Mouse (Mus musculus) forebrain, embryonic 15.5 days (tissue): ENCODE data around the gene Acot11. TPM values are rescaled to one million over a fixed set of nuclear protein-coding genes. Genes with fewer than 3 reads are reported as not detected.
"Not testable (repeated sequence)": the region's sequence is repeated elsewhere in the genome, so short reads cannot be mapped to it uniquely, and the experiment has no call there.

Experiments
- ATAC-seq: fragments of 200-750 bp; cut with Nextera tagmentation; replicated peaks from 2 replicates; pipeline ENCODE4 v1.8.0; 2017; ENCODE audit warnings: mild to moderate bottlenecking, moderate TSS enrichment, moderate library complexity
- H3K27ac ChIP-seq: fragments of 300-500 bp; sonication (generic); replicated peaks from 2 replicates; pipeline ENCODE4 v1.5.1; 2015; ENCODE audit warnings: mild to moderate bottlenecking, inconsistent platforms
- H3K27me3 ChIP-seq: fragments of 300-500 bp; sonication (generic); 2 replicates; pipeline ENCODE4 v1.6.1; 2015; ENCODE audit warnings: inconsistent platforms
- H3K36me3 ChIP-seq: fragments of 300-500 bp; sonication (generic); 2 replicates; pipeline ENCODE4 v1.6.1; 2015; ENCODE audit warnings: mild to moderate bottlenecking, inconsistent platforms
- H3K4me1 ChIP-seq: fragments of 300-500 bp; sonication (generic); 2 replicates; pipeline ENCODE4 v1.6.1; 2015; ENCODE audit warnings: inconsistent platforms
- H3K4me2 ChIP-seq: fragments of 300-500 bp; sonication (generic); replicated peaks from 2 replicates; pipeline ENCODE4 v1.6.1; 2015; ENCODE audit warnings: mild to moderate bottlenecking, inconsistent platforms
- H3K4me3 ChIP-seq: fragments of 300-500 bp; sonication (generic); 2 replicates; pipeline ENCODE4 v1.5.1; 2015; ENCODE audit warnings: mild to moderate bottlenecking, inconsistent platforms
- H3K9ac ChIP-seq: fragments of 300-500 bp; sonication (generic); replicated peaks from 2 replicates; pipeline ENCODE4 v1.6.1; 2015; ENCODE audit warnings: mild to moderate bottlenecking, inconsistent platforms
- H3K9me3 ChIP-seq: fragments of 300-500 bp; sonication (generic); 2 replicates; pipeline ENCODE4 v1.6.1; 2016; ENCODE audit warnings: inconsistent platforms
- whole genome bisulfite sequencing: fragments of 180-500 bp; shearing (Covaris S2); methylation state at CpG from one replicate; pipeline ENCODE4 v1.1.7; 2015; ENCODE audit warnings: mixed read lengths; 5-methylcytosine and 5-hydroxymethylcytosine counted together
- polyA plus RNA-seq: library from polyadenylated mRNA; unstranded; fragments of >200 nt; fragmentation: Nextera tagmentation; extraction: Ambion mirVana; gene quantifications from 2 replicates; pipeline ENCODE4 v1.2.1, GENCODE M21; 2015

Gene Acot11
- polyA plus RNA-seq, 1 experiment from 2014 or later = 1.3 TPM

DNA sequence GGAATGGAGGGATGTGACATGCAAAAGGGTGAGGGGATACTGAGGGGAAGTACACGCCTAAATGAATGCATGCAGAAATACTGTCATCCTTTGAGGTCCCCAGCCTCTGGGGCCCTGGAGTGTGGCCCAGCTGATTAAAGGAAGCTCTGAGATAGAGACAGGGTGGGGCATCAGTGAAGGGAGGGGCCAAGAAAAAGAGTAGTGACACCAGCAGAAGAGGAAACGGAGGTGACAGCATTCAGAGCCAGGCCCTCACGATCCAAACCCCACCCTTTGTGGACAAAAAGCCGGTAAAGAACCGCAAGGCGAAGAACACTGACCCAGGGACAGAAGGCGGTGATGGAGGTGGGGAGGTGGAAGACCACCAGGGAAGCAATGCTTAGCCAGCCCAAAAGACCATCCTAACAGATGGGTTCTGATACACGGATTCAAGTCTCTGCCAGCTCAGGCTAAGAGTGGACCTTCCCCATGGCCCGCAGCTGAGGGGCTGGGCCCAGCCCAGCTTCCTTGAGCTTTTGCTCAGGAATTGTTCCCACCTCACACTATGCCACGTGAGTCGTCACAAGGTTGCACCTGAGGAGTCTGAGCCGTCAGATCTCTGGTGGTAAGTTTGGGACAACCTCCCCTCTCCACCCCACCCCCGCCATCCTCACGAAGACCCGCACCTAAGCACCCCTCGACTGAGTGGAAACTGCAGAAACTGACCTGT is 443 bp downstream of the Acot11 start:
- Histone ChIP-seq H3K9ac (no peak overlapping the region), H3K4me2 (no peak overlapping the region)
- WGBS = 47% methylated on average over 16 of the region's 16 CpGs

DNA sequence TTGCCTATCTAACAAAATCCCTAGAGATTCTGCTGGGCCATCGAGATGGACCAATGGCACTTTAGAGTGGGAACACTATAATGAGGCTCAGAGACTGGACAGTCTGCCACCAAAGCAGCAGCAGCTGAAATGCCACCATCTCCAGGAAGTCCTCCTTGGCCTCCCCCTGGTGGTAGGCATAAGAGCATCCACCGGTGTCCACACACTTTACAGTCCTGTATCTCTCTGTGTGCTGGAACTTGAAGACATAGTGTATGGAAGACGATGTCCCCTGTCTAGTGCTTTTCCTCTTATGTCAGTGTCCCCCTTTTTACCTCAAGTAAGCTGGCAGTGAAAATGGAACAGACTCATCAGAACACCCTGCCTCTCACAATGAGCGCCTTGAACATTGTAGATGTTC is 1.0 kb downstream of the Acot11 start:
- no peaks in the 10 kb centered on the region for H3K4me1 ChIP-seq

More for the DNA sequence above, 443 bp downstream of the Acot11 start:
- no peak for ATAC-seq
- Histone ChIP-seq H3K27me3 (peaks cover 15% of the 10 kb centered on the region; the same call in 1 of the 2 replicates), H3K4me3 (no peak overlapping the region), H3K36me3 (no peaks in the 10 kb centered on the region), H3K27ac (no peak overlapping the region), H3K4me1 (no peaks in the 10 kb centered on the region), H3K9me3 (no peaks in the 10 kb centered on the region)

DNA sequence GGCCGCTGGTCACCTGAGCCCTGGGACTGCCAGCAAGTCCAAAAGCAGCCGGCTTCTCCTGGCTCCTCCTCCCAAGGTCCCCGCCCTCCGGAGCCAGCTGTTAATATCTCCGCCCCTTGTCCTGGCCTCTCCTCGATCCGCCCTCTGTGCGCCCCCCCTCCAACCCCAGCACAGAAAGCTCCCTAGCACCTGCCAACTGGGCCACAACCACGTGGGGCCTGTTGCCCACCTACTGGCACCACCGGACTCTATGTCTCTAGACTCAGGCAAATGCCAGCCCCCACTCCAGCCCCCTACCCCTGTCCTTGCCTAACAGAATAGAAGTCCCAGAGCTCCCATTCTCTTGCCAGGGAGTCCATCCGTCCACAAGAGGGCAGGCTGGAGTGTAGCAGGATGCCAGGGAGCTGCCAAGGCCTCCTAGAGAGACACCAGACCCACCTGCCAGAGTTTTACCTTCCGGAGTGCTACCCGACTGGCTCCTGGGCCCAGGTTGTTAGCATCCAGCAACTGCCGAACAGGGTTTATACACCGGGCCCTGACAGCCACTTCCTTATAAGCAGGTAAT is 4.9 kb downstream of the Acot11 start:
- Histone ChIP-seq H3K4me1 (no peaks in the 10 kb centered on the region), H3K27ac (no peak overlapping the region), H3K4me3 (no peak overlapping the region), H3K9me3 (no peaks in the 10 kb centered on the region), H3K4me2 (0 out of 2 replicates have a peak overlapping the region, but pooled peaks have one; percentile 5), H3K9ac (no peak overlapping the region), H3K27me3 (peaks cover 11% of the 10 kb centered on the region; the same call in 1 of the 2 replicates), H3K36me3 (no peaks in the 10 kb centered on the region)
- 5% methylated on average over 15 of the region's 15 CpGs for WGBS
- peak; percentile 41; the same call in 1 of the 2 replicates for ATAC-seq

More for the DNA sequence above, 1.0 kb downstream of the Acot11 start:
- peaks cover 15% of the 10 kb centered on the region; the same call in 1 of the 2 replicates for H3K27me3 ChIP-seq
- H3K9me3 ChIP-seq = no peaks in the 10 kb centered on the region
- no peak overlapping the region for H3K4me2 ChIP-seq
- no peak for ATAC-seq
- H3K27ac ChIP-seq = no peak overlapping the region
- 86% methylated on average over 4 of the region's 4 CpGs for WGBS
- H3K9ac ChIP-seq = no peak overlapping the region
- H3K4me3 ChIP-seq = no peak overlapping the region
- H3K36me3 ChIP-seq = no peaks in the 10 kb centered on the region

DNA sequence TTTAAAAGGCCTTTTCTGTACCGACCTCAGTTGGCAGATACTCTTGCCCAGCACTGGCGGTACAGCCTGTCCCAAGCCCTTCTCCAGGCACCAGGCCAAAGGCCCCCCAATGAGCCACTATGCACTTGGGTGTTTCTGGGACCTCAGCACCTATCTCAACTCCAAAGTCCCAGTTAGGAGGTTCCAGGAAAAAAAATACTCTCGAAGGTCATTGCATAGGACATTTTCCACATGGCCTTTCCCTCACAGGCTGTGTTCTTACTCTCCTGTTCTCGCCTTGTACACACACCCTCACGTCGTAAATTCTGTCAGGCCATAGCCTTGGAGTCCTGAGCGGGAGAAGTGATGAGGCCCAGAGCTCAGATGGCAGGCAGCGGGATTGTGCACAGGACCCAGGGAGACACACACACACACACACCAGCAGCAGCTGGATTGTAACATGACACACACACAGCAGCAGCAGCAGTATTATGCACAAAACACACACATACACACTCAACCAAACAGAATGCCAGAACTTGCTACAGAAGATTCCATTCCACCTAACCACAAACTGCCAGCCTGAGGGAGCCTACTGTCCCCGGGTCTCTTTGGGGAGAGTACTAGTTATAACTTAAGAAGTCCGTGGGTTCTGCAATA is 5.8 kb downstream of the Acot11 start:
- no peaks in the 10 kb centered on the region for H3K9me3 ChIP-seq
- no peak for ATAC-seq
- no peak overlapping the region for H3K4me3 ChIP-seq
- no peak overlapping the region for H3K4me2 ChIP-seq
- no peak overlapping the region for H3K27ac ChIP-seq
- H3K36me3 ChIP-seq = no peaks in the 10 kb centered on the region
- no peaks in the 10 kb centered on the region for H3K4me1 ChIP-seq
- H3K27me3 ChIP-seq = 0 out of 2 replicates have a peak, but pooled peaks cover 2% of the 10 kb centered on the region
- H3K9ac ChIP-seq = no peak overlapping the region
- 72% methylated on average over 10 of the region's 10 CpGs for WGBS

DNA sequence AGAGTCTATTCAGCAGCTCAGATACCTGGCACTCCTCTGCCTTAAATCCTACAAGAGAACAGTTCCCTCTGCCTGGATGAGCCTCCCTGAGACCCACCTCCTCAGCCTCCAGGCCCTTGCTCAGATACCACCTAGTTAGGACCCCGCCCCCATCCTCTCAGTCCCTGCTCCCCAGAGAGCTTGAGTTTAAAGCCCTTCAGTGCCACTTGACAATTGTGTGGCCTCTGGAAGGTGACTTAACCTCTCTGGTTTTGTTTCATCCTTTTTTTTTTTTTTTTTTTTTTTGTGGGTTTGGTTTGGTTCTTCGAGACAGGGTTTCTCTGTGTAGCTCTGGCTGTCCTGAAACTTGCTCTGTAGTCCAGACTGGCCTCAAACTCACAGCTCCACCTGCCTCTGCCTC is 9.5 kb downstream of the Acot11 start:
- Histone ChIP-seq H3K27ac (no peak overlapping the region), H3K9ac (no peak overlapping the region), H3K4me2 (no peak overlapping the region), H3K4me1 (no peaks in the 10 kb centered on the region), H3K9me3 (no peaks in the 10 kb centered on the region), H3K4me3 (no peak overlapping the region), H3K36me3 (no peaks in the 10 kb centered on the region), H3K27me3 (no peaks in the 10 kb centered on the region)
- WGBS = 82% methylated on average over 2 of the region's 2 CpGs
- no peak for ATAC-seq

DNA sequence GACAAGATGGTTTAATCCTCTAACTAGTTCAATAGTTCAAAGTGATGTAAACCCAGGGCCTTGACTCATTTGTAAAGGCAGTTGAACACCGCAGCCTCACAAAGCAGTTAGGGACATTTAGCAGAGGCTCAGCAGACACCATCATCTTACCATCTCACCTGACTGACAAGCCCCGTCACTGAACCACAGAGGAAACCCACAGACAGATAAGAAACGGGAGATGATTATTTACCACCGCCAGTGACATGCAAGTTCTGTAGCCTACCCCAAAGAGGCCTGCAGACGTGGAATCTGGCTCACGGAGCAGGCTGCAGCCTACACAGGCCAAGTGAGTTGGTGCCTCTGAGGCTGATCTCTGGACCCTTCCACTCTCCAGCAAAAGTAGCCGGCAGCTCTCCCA is 10.6 kb downstream of the Acot11 start:
- H3K36me3 ChIP-seq = no peaks in the 10 kb centered on the region
- no peak overlapping the region for H3K9ac ChIP-seq
- no peaks in the 10 kb centered on the region for H3K27me3 ChIP-seq
- ATAC-seq = no peak
- 92% methylated on average over 7 of the region's 7 CpGs for WGBS
- H3K4me3 ChIP-seq = no peak overlapping the region
- H3K4me1 ChIP-seq = peaks cover 6% of the 10 kb centered on the region
- no peak overlapping the region for H3K27ac ChIP-seq
- H3K9me3 ChIP-seq = no peaks in the 10 kb centered on the region
- no peak overlapping the region for H3K4me2 ChIP-seq

DNA sequence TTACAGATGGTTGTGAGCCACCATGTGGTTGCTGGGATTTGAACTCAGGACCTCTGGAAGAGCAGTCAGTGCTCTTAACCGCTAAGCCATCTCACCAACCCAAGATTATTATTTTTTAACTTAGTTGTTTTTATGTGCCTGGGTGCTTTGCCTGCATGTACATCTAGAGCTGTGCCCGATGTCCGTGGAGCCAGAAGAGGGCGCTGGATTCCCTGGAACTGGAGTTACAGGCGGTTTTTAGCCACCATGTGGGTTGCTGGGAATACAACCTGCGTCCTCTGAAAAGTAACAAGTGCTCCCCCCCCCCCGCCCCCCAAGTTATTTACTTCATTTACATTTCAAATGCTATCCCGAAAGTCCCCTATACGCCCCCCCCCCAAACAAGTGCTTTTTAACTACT is 11.0 kb downstream of the Acot11 start:
- H3K4me1 ChIP-seq, H3K27me3 ChIP-seq, H3K27ac ChIP-seq, ATAC-seq, H3K4me2 ChIP-seq, H3K9me3 ChIP-seq, H3K9ac ChIP-seq, H3K36me3 ChIP-seq, H3K4me3 ChIP-seq: not testable (repeated sequence)
- 88% methylated on average over 9 of the region's 9 CpGs for WGBS

DNA sequence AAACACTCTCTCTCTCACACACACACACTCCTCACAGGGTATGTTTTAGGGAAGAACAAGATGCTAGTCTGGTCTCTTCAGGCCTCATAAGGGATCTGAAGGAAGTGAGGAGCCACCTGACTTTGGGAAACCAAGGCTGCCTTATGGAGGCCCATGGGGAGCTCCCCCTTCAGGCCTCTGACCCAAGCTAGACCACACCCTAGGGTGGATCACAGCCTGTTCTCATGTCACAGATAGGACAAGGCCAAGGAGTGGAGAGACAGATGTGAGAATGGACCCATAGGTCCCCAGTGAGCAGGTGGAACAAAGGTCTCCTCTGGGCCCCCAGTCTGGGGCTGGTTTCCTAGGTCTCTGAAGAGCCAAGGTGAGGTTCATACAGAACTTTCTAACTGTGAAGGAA is 12.5 kb downstream of the Acot11 start:
- Histone ChIP-seq H3K27me3 (no peaks in the 10 kb centered on the region), H3K36me3 (no peaks in the 10 kb centered on the region), H3K4me3 (no peak overlapping the region), H3K9ac (no peak overlapping the region), H3K27ac (no peak overlapping the region), H3K9me3 (no peaks in the 10 kb centered on the region), H3K4me1 (peaks cover 12% of the 10 kb centered on the region), H3K4me2 (no peak overlapping the region)
- ATAC-seq = no peak

DNA sequence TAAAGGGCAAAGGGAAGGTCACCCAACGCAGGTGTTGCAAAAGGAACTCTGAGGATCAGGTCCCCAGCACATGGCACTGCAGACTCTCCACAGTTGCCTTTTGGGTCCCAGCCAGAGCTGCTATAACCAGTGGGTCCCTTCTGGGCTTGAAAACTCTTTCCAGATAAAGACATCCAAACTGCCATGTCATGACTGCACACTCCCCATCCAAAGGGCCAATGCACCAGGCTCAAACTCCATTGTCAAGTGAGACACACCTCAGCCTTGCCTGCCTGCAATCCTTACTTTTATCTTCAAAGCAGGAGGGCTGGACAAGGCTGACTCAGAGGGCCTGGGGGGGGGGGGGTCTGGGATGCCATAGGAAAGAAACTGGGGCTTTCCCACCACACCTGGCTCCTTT is 13.9 kb downstream of the Acot11 start:
- no peak for ATAC-seq
- H3K27me3 ChIP-seq = no peaks in the 10 kb centered on the region
- H3K4me2 ChIP-seq = no peak overlapping the region
- no peaks in the 10 kb centered on the region for H3K9me3 ChIP-seq
- no peak overlapping the region for H3K9ac ChIP-seq
- H3K4me3 ChIP-seq = no peak overlapping the region
- no peaks in the 10 kb centered on the region for H3K36me3 ChIP-seq
- H3K4me1 ChIP-seq = peaks cover 22% of the 10 kb centered on the region
- WGBS = 84% methylated on average over 1 of the region's 1 CpGs
- H3K27ac ChIP-seq = no peak overlapping the region

DNA sequence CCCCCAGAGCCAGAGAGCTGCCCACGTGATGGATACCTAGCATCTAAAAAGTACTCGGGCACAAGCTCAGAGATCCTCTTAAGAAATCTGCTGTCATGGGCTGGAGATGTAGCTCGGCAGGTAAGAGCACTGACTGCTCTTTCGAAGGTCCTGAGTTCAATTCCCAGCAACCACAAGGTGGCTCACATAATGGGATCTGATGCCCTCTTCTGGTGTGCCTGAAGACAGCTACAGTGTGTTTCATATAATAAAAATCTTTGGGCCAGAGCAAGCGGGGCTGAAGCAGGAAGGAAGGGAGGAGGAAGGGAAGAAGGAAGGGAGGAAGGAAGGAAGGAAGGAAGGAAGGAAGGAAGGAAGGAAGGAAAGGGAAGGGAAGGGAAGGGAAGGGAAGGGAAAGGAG is 14.6 kb downstream of the Acot11 start:
- WGBS = 79% methylated on average over 5 of the region's 5 CpGs
- not testable (repeated sequence) for ATAC-seq, H3K36me3 ChIP-seq, H3K27me3 ChIP-seq, H3K27ac ChIP-seq, H3K4me3 ChIP-seq, H3K9ac ChIP-seq, H3K9me3 ChIP-seq, H3K4me2 ChIP-seq
- H3K4me1 ChIP-seq = peaks cover 29% of the 10 kb centered on the region

DNA sequence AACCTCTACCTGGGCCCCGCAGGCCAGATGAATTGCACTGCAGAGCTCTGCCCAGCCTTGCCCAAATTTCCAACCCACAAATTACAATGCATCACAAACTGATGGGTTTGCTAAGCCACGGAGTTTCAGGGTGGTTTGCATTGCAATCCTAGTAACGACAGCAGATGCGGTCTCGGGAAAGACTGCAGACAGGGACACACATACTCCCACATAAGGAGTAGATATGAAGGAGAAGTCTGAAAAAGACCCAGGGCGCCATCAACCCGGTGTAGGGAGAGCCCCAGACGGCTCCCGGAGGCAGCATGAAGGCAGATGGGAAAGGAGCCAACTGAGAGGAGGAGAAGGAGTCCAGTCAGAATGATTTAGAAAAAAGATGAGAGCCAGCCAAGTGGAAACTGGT is 15.1 kb downstream of the Acot11 start:
- H3K4me2 ChIP-seq = no peak overlapping the region
- no peak for ATAC-seq
- no peak overlapping the region for H3K9ac ChIP-seq
- H3K4me3 ChIP-seq = no peak overlapping the region
- WGBS = 51% methylated on average over 9 of the region's 9 CpGs
- H3K27me3 ChIP-seq = no peaks in the 10 kb centered on the region
- H3K4me1 ChIP-seq = peaks cover 32% of the 10 kb centered on the region
- H3K36me3 ChIP-seq = no peaks in the 10 kb centered on the region
- H3K9me3 ChIP-seq = no peaks in the 10 kb centered on the region
- no peak overlapping the region for H3K27ac ChIP-seq

DNA sequence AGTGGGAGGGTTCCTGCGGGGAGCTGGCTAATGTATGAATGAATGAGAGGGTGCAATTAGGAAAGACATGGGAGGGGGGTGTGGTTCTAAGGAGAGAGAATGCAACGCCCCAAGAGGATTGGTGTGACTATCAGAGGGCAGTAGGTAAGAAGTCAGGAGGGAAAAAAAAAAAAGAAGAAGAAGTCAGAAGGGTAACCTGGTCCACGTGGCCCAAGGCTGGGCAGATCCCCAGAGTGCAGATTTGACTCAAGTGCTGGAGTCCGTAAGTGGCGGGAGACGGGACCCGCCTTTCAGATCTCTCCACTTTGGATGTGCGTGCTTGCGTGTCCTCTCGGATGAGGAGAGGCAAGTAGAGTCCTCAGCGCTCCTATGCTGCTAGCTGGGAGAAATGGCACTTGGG is 16.2 kb downstream of the Acot11 start:
- H3K4me1 ChIP-seq = peaks cover 32% of the 10 kb centered on the region
- H3K4me3 ChIP-seq = no peak overlapping the region
- no peaks in the 10 kb centered on the region for H3K27me3 ChIP-seq
- no peak overlapping the region for H3K9ac ChIP-seq
- H3K9me3 ChIP-seq = no peaks in the 10 kb centered on the region
- ATAC-seq = no peak
- H3K4me2 ChIP-seq = no peak overlapping the region
- H3K27ac ChIP-seq = no peak overlapping the region
- 81% methylated on average over 11 of the region's 11 CpGs for WGBS
- no peaks in the 10 kb centered on the region for H3K36me3 ChIP-seq
